Mouse (Mus musculus) ES-Bruce4 (cell line): ENCODE measurements at regions not wholly inside any gene's neighbourhood (a gene's known extent, or its start where the extent isn't known, plus 50 kb on each side); places are given as distances from the start of the nearest gene placed in this dataset.

Source experiments
- H3K27ac ChIP-seq: 2 replicates; pipeline ENCODE4 v1.5.1; 2012; ENCODE audit warnings: low read length, inconsistent platforms; ENCODE audit not compliant: insufficient read depth
- H3K27me3 ChIP-seq: 2 replicates; pipeline ENCODE4 v1.6.1; 2012; ENCODE audit warnings: mild to moderate bottlenecking, low read length, inconsistent platforms; ENCODE audit not compliant: control insufficient read depth, poor library complexity, insufficient read depth, severe bottlenecking
- H3K36me3 ChIP-seq: 2 replicates; pipeline ENCODE4 v1.6.1; 2012; ENCODE audit warnings: inconsistent platforms, mild to moderate bottlenecking, low read length, moderate library complexity; ENCODE audit not compliant: control insufficient read depth, poor library complexity, insufficient read depth, severe bottlenecking
- H3K4me1 ChIP-seq: one replicate; pipeline ENCODE4 v1.8.1; 2011; ENCODE audit warnings: low read length; ENCODE audit not compliant: control insufficient read depth, insufficient read depth
- H3K4me3 ChIP-seq: 2 replicates; pipeline ENCODE4 v1.5.1; 2011; ENCODE audit warnings: low read depth, mild to moderate bottlenecking, low read length
- H3K9ac ChIP-seq: 2 replicates; pipeline ENCODE4 v1.6.1; 2012; ENCODE audit warnings: low read depth, mild to moderate bottlenecking, inconsistent platforms; ENCODE audit not compliant: poor library complexity, severe bottlenecking
- H3K9me3 ChIP-seq: replicated peaks from 2 replicates; pipeline ENCODE4 v1.6.1; 2012; ENCODE audit warnings: mild to moderate bottlenecking, low read length, inconsistent platforms; ENCODE audit not compliant: control insufficient read depth, poor library complexity, insufficient read depth, severe bottlenecking
- CTCF ChIP-seq: IDR thresholded peaks from one replicate; pipeline ENCODE4 v1.8.1; 2011; ENCODE audit warnings: low read depth, low read length
- EP300 ChIP-seq: IDR thresholded peaks from 2 replicates; pipeline ENCODE4 v1.6.1; 2011; ENCODE audit warnings: low read depth, low read length; ENCODE audit not compliant: insufficient read depth
- POLR2A ChIP-seq: IDR thresholded peaks from one replicate; pipeline ENCODE4 v1.8.1; 2011; ENCODE audit warnings: low read length; ENCODE audit not compliant: insufficient read depth

DNA sequence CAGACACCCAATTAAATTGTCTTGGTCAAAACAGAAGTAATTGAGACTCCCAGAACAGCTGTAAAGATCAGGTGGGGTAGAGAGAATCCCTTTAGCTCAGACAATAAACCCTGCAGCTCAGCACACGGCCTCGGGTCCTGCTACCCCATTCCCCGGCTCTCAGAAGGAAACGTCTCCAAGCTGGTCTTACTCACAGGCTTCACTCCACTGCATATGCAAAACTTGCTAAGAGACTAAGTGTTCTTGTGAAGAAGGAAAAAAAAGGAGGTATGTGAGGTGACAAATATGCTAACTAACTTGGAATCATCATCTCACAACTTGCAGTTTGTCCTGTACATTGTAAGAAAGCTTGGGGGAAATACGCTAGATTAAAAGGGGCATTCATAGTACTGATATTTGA, 79.6 kb upstream of the Ipo5 start:
- H3K9ac ChIP-seq: no peak overlapping the region
- H3K9me3 ChIP-seq: no peaks in the 10 kb centered on the region
- no peaks in the 10 kb centered on the region for H3K36me3 ChIP-seq
- H3K4me3 ChIP-seq: no peak overlapping the region
- no peaks in the 10 kb centered on the region for H3K27me3 ChIP-seq
- TF ChIP-seq CTCF (no peak), EP300 (no peak), POLR2A (no peak)
- no peak overlapping the region for H3K27ac ChIP-seq
- no peaks in the 10 kb centered on the region for H3K4me1 ChIP-seq

DNA sequence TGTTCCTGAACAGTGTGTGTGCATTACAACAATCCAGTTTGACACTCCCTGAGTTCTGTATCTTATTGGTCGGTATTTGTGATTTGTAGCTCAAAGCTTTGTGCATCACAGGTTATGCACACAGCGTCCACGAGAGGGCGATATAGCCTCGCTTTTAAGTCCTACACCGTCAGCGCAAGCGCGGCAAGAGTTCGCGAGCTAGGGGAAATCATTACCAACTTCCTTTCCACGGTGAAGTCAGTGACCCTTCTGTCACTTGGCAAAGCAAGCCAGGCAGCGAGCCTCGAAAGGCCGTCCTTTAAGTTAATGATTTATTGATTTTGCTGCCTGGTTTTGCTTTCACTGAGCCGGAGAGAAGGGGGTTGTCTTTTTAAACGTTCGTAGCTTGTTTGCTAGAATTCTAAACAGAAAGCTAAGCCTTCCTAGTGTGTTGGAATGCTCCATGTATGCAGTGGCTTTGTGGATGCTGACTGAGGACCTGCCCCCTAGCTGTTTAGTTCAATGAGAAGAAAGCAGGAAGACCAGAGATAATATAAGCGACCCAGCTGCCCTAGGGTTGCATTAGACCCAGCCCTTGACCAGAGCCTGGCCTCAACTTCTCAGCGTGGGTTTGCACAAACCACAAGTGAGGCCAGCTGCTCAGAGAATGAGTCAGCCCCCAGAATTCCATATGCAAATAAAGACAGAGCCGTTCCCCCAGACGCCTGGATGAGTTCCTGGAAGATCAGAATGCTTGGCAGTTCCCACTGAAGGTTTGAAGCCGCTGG, 79.0 kb upstream of the Ipo5 start:
- Histone ChIP-seq H3K4me1 (no peaks in the 10 kb centered on the region), H3K36me3 (no peaks in the 10 kb centered on the region), H3K27me3 (no peaks in the 10 kb centered on the region), H3K4me3 (0 out of 2 replicates have a peak overlapping the region, but pooled peaks have one; percentile 18), H3K27ac (0 out of 2 replicates have a peak overlapping the region, but pooled peaks have one; percentile 2), H3K9me3 (no peaks in the 10 kb centered on the region), H3K9ac (no peak overlapping the region)
- TF ChIP-seq EP300 (no peak), CTCF (peak; percentile 94)

- no peaks in the 10 kb centered on the region for H3K36me3 ChIP-seq
- no peak overlapping the region for H3K4me3 ChIP-seq
- H3K9me3 ChIP-seq: no peaks in the 10 kb centered on the region
- TF ChIP-seq CTCF (no peak), POLR2A (no peak), EP300 (no peak)
- H3K27ac ChIP-seq: no peak overlapping the region
- H3K27me3 ChIP-seq: no peaks in the 10 kb centered on the region
- H3K9ac ChIP-seq: no peak overlapping the region
- peaks cover 3% of the 10 kb centered on the region for H3K4me1 ChIP-seq
Observed at GRCm38 (mm10) chr14:120834821-120835220, 76.2 kb upstream of the Ipo5 start.

- H3K27me3 ChIP-seq: no peaks in the 10 kb centered on the region
- H3K4me1 ChIP-seq: peaks cover 5% of the 10 kb centered on the region
- TF ChIP-seq CTCF: no peak
- no peak for TF ChIP-seq POLR2A
- no peak for TF ChIP-seq EP300
Observed at GRCm38 (mm10) chr14:120835758-120836157, 75.3 kb upstream of the Ipo5 start.

DNA sequence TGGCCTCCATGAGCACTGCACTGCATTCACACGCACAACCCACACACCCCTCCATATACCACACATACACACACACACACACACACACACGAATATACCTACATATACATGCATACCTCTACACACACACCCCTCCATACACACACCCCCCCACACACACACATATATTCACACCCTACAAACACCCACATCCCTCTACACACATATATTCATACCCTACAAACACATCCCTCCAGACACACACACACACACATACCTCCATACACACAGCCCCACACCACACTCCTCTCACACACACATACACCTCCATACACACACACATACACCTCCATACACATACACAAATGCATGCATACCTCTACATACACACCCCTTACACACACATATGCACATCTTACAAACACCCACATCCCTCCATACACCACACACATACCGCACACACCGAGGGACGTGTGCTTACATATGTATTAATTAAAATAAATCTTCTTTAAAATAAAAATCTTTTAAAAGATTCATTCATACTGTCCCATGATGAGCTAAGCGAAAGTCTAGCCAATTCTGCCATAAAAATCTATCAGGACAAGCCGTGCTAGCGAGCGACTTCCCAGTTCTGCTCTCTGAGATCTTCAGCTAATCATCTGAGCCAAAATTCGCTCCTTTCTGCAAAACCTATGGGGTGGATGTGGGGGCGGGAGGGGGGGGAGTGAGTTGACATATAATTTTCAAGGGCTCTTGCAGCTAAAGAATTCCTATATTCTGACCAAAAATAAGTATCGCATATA, 74.3 kb upstream of the Ipo5 start:
- TF ChIP-seq POLR2A (no peak), CTCF (no peak), EP300 (no peak)
- no peaks in the 10 kb centered on the region for H3K36me3 ChIP-seq

More at GRCm38 (mm10) chr14:120835758-120836157, 75.3 kb upstream of the Ipo5 start:
- H3K4me3 ChIP-seq: no peak overlapping the region
- no peaks in the 10 kb centered on the region for H3K9me3 ChIP-seq
- H3K9ac ChIP-seq: no peak overlapping the region
- H3K27ac ChIP-seq: no peak overlapping the region
- H3K36me3 ChIP-seq: no peaks in the 10 kb centered on the region

GRCm38 (mm10) chr14:120840900-120841299, 70.1 kb upstream of the Ipo5 start:
- Histone ChIP-seq H3K36me3 (no peaks in the 10 kb centered on the region), H3K9me3 (no peaks in the 10 kb centered on the region), H3K4me1 (peaks cover 11% of the 10 kb centered on the region), H3K4me3 (no peak overlapping the region), H3K9ac (no peak overlapping the region), H3K27ac (no peak overlapping the region), H3K27me3 (no peaks in the 10 kb centered on the region)
- TF ChIP-seq POLR2A: no peak
- TF ChIP-seq CTCF: peak; percentile 59

More for the DNA sequence above, 74.3 kb upstream of the Ipo5 start:
- Histone ChIP-seq H3K27me3 (no peaks in the 10 kb centered on the region), H3K4me1 (peaks cover 5% of the 10 kb centered on the region), H3K9me3 (no peaks in the 10 kb centered on the region), H3K27ac (no peak overlapping the region), H3K9ac (no peak overlapping the region), H3K4me3 (no peak overlapping the region)
